Mouse (Mus musculus) neural tube, embryonic 12.5 days (tissue): ENCODE data around the gene Pfn1. TPM values are rescaled to one million over a fixed set of nuclear protein-coding genes. Genes with fewer than 3 reads are reported as not detected.

Experiments used
- ATAC-seq: fragments of 200-750 bp; cut with Nextera tagmentation; 2 replicates; pipeline ENCODE4 v1.8.0; 2017; ENCODE audit warnings: low read depth, mild to moderate bottlenecking, moderate TSS enrichment, moderate library complexity; ENCODE audit not compliant: low FRiP score
- H3K27ac ChIP-seq: fragments of 300-500 bp; sonication (generic); 2 replicates; pipeline ENCODE4 v1.5.1; 2016
- H3K27me3 ChIP-seq: fragments of 300-500 bp; sonication (generic); replicated peaks from 2 replicates; pipeline ENCODE4 v1.6.1; 2016; ENCODE audit warnings: mild to moderate bottlenecking
- H3K36me3 ChIP-seq: fragments of 300-500 bp; sonication (generic); 2 replicates; pipeline ENCODE4 v1.6.1; 2016; ENCODE audit warnings: mild to moderate bottlenecking
- H3K4me1 ChIP-seq: fragments of 300-500 bp; sonication (generic); 2 replicates; pipeline ENCODE4 v1.6.1; 2016
- H3K4me2 ChIP-seq: fragments of 300-500 bp; sonication (generic); replicated peaks from 2 replicates; pipeline ENCODE4 v1.6.1; 2016; ENCODE audit warnings: mild to moderate bottlenecking
- H3K4me3 ChIP-seq: fragments of 300-500 bp; sonication (generic); 2 replicates; pipeline ENCODE4 v1.5.1; 2016
- H3K9ac ChIP-seq: fragments of 300-500 bp; sonication (generic); 2 replicates; pipeline ENCODE4 v1.6.1; 2016; ENCODE audit warnings: mild to moderate bottlenecking
- H3K9me3 ChIP-seq: fragments of 300-500 bp; sonication (generic); 2 replicates; pipeline ENCODE4 v1.6.1; 2016; ENCODE audit warnings: mild to moderate bottlenecking
- WGBS: fragments of 180-500 bp; shearing (Covaris S2); methylation state at CpG from one replicate; pipeline ENCODE4 v1.1.7; 2016; 5-methylcytosine and 5-hydroxymethylcytosine counted together
- polyA plus RNA-seq: library from polyadenylated mRNA; unstranded; fragments of >200 nt; fragmentation: Nextera tagmentation; extraction: Ambion mirVana; gene quantifications from 2 replicates; pipeline ENCODE4 v1.2.1, GENCODE M21; 2016

The Pfn1 gene
- polyA plus RNA-seq, 1 experiment from 2014 or later: 1,155 TPM

DNA sequence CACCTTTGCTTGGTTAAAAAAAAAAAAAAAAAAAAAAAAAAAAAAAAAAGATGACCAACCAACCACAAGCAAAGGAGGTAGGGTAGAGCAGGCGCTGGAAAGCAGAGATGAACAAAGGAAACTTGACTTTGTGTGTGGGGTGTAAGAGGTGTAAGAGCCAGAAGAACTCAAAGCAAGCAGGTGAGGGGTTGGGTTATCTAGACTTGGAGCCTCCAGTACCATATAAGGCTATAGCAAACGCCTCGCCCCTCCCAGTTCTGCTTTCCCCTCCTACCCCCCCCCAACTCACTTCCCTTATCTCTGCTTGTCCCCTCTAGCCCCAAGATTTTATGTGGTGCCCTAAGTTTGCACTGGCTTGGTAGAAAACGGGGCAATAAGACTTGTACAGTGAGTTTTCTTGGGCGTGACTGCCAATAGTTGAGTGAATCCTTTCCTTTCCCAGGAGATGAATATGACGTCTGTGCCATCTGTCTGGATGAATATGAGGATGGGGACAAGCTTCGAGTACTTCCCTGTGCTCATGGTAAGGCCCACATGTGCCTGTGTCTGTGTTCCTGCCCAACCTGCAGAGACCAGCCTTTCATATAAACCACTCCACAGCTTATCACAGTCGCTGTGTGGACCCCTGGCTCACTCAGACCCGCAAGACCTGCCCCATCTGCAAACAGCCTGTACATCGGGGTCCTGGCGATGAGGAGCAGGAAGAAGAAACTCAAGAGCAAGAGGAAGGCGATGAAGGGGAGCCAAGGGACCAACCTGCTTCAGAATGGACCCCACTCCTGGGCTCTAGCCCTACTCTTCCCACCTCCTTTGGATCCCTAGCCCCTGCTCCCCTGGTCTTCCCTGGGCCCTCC is 3.9 kb downstream of the Pfn1 start:
- peaks cover 52% of the 10 kb centered on the region for H3K4me1 ChIP-seq
- no peak overlapping the region for H3K27ac ChIP-seq
- 85% methylated on average over 12 of the region's 12 CpGs for WGBS
- ATAC-seq: no peak
- H3K4me3 ChIP-seq: no peak overlapping the region
- 0 out of 2 replicates have a peak overlapping the region, but pooled peaks have one; percentile 6 for H3K4me2 ChIP-seq
- no peaks in the 10 kb centered on the region for H3K9me3 ChIP-seq
- H3K9ac ChIP-seq: no peak overlapping the region
- H3K36me3 ChIP-seq: peaks cover 39% of the 10 kb centered on the region
- no peaks in the 10 kb centered on the region for H3K27me3 ChIP-seq

DNA sequence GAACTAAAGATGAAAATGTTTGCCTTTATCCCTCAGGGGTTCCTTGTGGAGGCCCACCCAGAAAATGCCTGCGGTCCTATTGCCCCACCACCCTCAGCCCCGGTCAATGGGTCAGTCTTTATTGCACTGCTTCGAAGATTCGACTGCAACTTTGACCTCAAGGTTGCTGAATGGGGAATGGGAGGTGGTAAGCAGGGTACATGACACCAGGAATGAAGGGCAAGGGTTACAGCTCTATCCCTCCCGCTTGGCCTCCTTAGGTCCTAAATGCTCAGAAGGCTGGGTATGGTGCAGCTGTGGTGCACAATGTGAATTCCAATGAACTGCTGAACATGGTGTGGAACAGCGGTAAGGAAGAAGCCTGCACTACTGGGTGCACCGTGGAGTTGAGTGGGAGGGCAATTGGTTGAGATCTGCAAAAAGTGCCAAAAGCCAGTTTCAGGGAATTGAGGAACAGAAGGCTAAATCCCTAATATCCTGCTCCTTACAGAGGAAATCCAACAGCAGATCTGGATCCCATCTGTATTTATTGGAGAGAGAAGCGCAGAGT is 5.2 kb downstream of the Pfn1 start:
- no peak overlapping the region for H3K9ac ChIP-seq
- peaks cover 54% of the 10 kb centered on the region for H3K4me1 ChIP-seq
- no peak overlapping the region for H3K27ac ChIP-seq
- peak overlapping the region; percentile 99; the same call in 1 of the 2 replicates for H3K4me2 ChIP-seq
- ATAC-seq: no peak
- H3K36me3 ChIP-seq: peaks cover 52% of the 10 kb centered on the region
- H3K27me3 ChIP-seq: no peaks in the 10 kb centered on the region
- WGBS: 85% methylated on average over 8 of the region's 8 CpGs
- no peaks in the 10 kb centered on the region for H3K9me3 ChIP-seq
- H3K4me3 ChIP-seq: no peak overlapping the region

- Histone ChIP-seq H3K9me3 (no peaks in the 10 kb centered on the region), H3K27me3 (no peaks in the 10 kb centered on the region), H3K4me1 (peaks cover 54% of the 10 kb centered on the region), H3K27ac (no peak overlapping the region), H3K9ac (peak overlapping the region; percentile 86; the same call in 1 of the 2 replicates), H3K4me3 (peak overlapping the region; percentile 70), H3K36me3 (peaks cover 58% of the 10 kb centered on the region), H3K4me2 (peak overlapping the region; percentile 99)
- 87% methylated on average over 4 of the region's 4 CpGs for WGBS
- ATAC-seq: no peak
Measured at GRCm38 (mm10) chr11:70648512-70648911, 5.9 kb downstream of the Pfn1 start.

DNA sequence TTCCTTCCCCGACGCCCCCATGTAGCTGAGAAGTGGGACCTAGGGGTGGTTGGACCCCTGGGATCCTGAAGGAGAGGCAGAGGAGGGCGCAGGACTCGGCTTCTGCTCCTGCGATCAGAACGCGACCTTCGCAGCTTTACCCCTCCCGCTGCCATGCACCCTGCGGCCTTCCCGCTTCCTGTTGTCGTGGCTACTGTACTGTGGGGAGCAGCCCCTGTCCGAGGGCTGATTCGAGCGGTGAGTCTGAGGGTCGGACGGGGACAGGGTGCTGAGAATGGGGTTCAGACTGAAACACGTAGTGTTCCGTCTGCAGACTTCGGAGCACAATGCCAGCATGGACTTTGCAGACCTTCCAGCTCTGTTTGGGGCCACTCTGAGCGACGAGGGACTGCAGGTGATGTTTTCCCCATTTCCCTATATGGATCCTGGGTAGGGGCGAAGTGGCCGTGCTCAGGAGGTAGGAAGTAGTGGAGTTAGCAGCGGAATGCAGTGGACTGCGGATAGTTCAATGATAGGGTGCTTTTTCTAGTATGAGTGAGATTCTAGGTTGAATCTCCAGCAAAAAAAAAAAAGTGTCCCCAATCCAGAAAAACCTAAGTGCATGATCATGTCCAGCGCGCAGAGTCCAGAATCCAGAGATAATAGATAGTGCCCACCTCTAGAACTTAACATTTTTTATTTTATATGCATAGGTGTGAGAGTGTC is 6.6 kb downstream of the Pfn1 start:
- Histone ChIP-seq H3K27me3 (no peaks in the 10 kb centered on the region), H3K36me3 (peaks cover 62% of the 10 kb centered on the region), H3K4me1 (peaks cover 50% of the 10 kb centered on the region), H3K9ac (peak overlapping the region; percentile 86), H3K27ac (peak overlapping the region; percentile 88), H3K4me3 (peak overlapping the region; percentile 70), H3K9me3 (no peaks in the 10 kb centered on the region), H3K4me2 (peak overlapping the region; percentile 99)
- ATAC-seq: peak; percentile 27; the same call in 1 of the 2 replicates
- 3% methylated on average over 28 of the region's 28 CpGs for whole genome bisulfite sequencing

GRCm38 (mm10) chr11:70646691-70647650 is 7.5 kb downstream of the Pfn1 start, which contains the start of the genes Rnf167 and Slc25a11:
Gene Rnf167, plus strand, starts transcription at chr11:70647235.
Gene Slc25a11, minus strand, starts transcription at chr11:70647479.
- H3K36me3 ChIP-seq: peaks cover 56% of the 10 kb centered on the region
- peak within 1 kb of the TSS; percentile 88 for H3K27ac ChIP-seq
- H3K4me2 ChIP-seq: peak within 1 kb of the TSS; percentile 99
- H3K9me3 ChIP-seq: no peaks in the 10 kb centered on the region
- peak within 1 kb of the TSS; percentile 86 for H3K9ac ChIP-seq
- under 1% methylated on average over 63 of the region's 63 CpGs for WGBS
- H3K4me1 ChIP-seq: peaks cover 41% of the 10 kb centered on the region
- peak within 1 kb of the TSS; percentile 70 for H3K4me3 ChIP-seq
- H3K27me3 ChIP-seq: no peaks in the 10 kb centered on the region
- peak; percentile 86 for ATAC-seq

DNA sequence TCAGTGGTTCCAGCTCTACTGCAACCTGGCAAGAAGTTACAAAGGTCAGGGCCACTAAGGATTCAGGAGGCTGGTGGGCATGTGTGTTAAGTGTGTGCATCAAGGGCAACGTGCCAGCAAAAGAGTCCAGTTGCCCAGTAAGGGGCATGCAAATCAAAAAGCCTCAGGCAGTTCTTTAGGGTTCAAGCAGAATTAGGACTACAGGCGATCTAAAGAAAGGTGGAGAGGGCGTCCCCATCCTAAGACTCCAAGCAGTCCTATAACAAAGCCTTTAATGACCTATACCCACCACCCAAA is 8.2 kb downstream of the Pfn1 start:
- Histone ChIP-seq H3K36me3 (peaks cover 50% of the 10 kb centered on the region), H3K9me3 (no peaks in the 10 kb centered on the region), H3K4me2 (peak overlapping the region; percentile 86), H3K9ac (peak overlapping the region; percentile 81), H3K27me3 (no peaks in the 10 kb centered on the region), H3K4me3 (peak overlapping the region; percentile 67), H3K4me1 (peaks cover 38% of the 10 kb centered on the region), H3K27ac (0 out of 2 replicates have a peak overlapping the region, but pooled peaks have one; percentile 59)
- ATAC-seq: peak; percentile 5; the same call in 1 of the 2 replicates
- WGBS: 21% methylated on average over 3 of the region's 3 CpGs

DNA sequence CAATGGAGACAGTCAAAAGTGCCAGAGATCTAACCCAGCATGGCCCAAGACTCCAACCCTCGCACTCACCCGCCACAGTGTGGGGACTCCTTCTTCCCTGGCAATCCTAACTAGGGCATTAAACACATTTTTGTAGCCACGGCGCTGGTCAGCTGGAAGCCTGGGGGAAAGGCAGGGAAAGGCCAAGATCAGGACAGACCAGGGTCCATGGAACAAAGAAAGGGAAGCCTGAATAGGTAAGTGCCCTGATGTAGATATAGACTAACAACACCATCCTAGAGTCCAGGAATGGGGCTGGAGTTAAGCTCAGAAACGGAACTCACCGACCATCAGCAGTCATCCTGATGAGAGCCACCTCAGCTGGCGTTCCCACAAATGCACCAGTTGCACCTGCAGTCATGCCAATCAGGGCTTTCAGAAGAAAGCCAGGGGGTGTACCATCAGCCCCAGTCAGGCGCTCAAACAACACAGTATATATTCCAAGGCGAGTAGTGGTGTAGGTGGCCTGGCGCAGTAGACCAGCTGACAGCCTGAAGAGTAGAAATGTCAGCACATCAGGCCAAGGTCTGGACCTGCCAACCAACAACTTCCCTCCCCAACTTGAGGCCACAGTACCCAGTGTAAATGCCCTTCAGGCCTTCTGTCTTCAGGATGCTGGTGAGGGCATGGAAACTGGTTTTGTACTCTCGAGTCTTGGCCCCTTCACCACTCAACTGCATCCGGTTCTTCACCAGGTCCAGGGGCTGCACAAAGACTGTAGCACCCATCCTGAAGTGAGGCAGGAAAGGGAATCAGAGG is 8.8 kb downstream of the Pfn1 start:
- Histone ChIP-seq H3K36me3 (peaks cover 44% of the 10 kb centered on the region), H3K9me3 (no peaks in the 10 kb centered on the region), H3K27me3 (no peaks in the 10 kb centered on the region; the same call in 1 of the 2 replicates), H3K4me2 (peak overlapping the region; percentile 86), H3K4me3 (peak overlapping the region; percentile 67), H3K27ac (no peak overlapping the region), H3K9ac (peak overlapping the region; percentile 81), H3K4me1 (peaks cover 33% of the 10 kb centered on the region)
- ATAC-seq: no peak
- 93% methylated on average over 12 of the region's 12 CpGs for WGBS

- Histone ChIP-seq H3K36me3 (peaks cover 34% of the 10 kb centered on the region), H3K9ac (0 out of 2 replicates have a peak overlapping the region, but pooled peaks have one; percentile 21), H3K4me2 (no peak overlapping the region), H3K9me3 (no peaks in the 10 kb centered on the region), H3K4me3 (no peak overlapping the region), H3K27me3 (no peaks in the 10 kb centered on the region; the same call in 1 of the 2 replicates), H3K4me1 (peaks cover 32% of the 10 kb centered on the region), H3K27ac (no peak overlapping the region)
- ATAC-seq: no peak
- 96% methylated on average over 8 of the region's 8 CpGs for WGBS
Measured at GRCm38 (mm10) chr11:70644564-70645103, 9.8 kb downstream of the Pfn1 start.

DNA sequence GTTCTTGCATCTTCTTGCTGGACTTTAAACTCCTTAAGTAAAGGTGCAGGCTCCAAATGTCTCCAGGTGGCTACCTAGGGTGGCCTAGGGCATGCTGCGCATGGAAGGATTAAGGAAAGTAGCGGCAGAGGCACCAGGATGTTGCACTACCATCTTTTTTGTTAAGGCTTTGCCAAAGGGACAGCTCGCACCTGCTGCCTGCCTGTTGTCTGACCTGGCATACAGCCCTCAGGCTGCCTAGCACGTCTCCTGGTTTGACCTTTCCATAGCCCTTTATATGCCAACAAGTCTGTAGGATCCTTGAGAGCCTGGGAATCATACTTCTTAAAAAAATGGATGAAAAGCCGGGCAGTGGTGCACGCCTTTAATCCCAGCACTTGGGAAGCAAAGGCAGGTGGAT is 11.4 kb downstream of the Pfn1 start:
- peaks cover 19% of the 10 kb centered on the region for H3K4me1 ChIP-seq
- no peak for ATAC-seq
- H3K27ac ChIP-seq: no peak overlapping the region
- H3K4me3 ChIP-seq: no peak overlapping the region
- H3K9me3 ChIP-seq: no peaks in the 10 kb centered on the region
- H3K9ac ChIP-seq: no peak overlapping the region
- peaks cover 26% of the 10 kb centered on the region for H3K36me3 ChIP-seq
- WGBS: 92% methylated on average over 6 of the region's 6 CpGs
- H3K27me3 ChIP-seq: no peaks in the 10 kb centered on the region; the same call in 1 of the 2 replicates
- no peak overlapping the region for H3K4me2 ChIP-seq

DNA sequence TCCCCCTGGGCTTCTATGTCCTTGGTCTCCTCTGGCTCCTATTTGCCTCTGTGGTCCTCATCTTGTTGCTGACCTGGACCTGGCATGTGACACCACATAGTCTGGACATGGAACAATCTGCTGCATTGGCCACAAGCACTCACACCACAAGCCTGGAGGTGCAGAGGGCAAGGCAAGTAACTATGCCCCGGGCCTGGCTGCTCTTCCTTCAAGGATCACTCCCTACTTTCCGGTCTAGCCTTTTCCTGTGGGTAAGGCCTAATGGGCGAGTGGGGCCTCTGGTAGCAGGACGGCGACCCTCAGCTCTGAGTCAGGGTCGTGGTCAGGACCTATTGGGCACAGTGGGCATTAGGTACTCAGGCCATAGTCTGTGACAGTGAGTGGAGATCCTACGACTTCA is 13.2 kb downstream of the Pfn1 start:
- H3K9ac ChIP-seq: no peak overlapping the region
- H3K36me3 ChIP-seq: peaks cover 26% of the 10 kb centered on the region
- H3K4me3 ChIP-seq: no peak overlapping the region
- H3K4me1 ChIP-seq: peaks cover 13% of the 10 kb centered on the region
- 86% methylated on average over 7 of the region's 7 CpGs for WGBS
- no peaks in the 10 kb centered on the region; the same call in 1 of the 2 replicates for H3K27me3 ChIP-seq
- no peaks in the 10 kb centered on the region for H3K9me3 ChIP-seq
- no peak overlapping the region for H3K4me2 ChIP-seq
- H3K27ac ChIP-seq: no peak overlapping the region
- no peak for ATAC-seq
